In genomic region chrX:134162043-134162720, GRCm38 (mm10) we compare ENCODE assay signal across 8 mouse cellular contexts. TPM values are rescaled to one million over a fixed set of nuclear protein-coding genes. Genes with fewer than 3 reads are reported as not detected.
DNase-seq lines count a peak whose midpoint lies in the region; ATAC-seq lines count a peak whose summit lies in the region.

Gene Xkrx (minus strand): TSS chrX:134162076.

- no peak for DNase-seq in cerebellum, postnatal 4 days (ENCODE audit: low spot score in 2 of 2)
- peak; percentile 23 for DNase-seq in R1 (ENCODE audit: low read depth, low spot score)
- DNase-seq in embryonic facial prominence, embryonic 14.5 days (ENCODE audit: low spot score), result peak; percentile 28
- peak; percentile 29 for DNase-seq in limb, embryonic 10.5 days (ENCODE audit: low spot score)
- peak; percentile 28 for DNase-seq in naive thymus-derived CD4-positive, alpha-beta T cell, adult 2 months (ENCODE audit: low read depth)
- DNase-seq in urinary bladder, postnatal 4 days (ENCODE audit: low spot score in 2 of 2), result no peak
- DNase-seq in layer of hippocampus, adult 9-10 months (ENCODE audit: low spot score), result no peak

- no peak within 1 kb of the TSS for H3K9ac ChIP-seq in embryonic facial prominence, embryonic 14.5 days (ENCODE audit: low read depth, low read length)

- WGBS in embryonic facial prominence, embryonic 14.5 days, result 32% methylated on average over 16 of the region's 16 CpGs
- WGBS in limb, embryonic 10.5 days, result 25% methylated on average over 16 of the region's 16 CpGs

- ATAC-seq in cerebellum, adult (ENCODE audit: insufficient number of reproducible peaks, low FRiP score, low TSS enrichment), result peak; percentile 78
- no peak for ATAC-seq in embryonic facial prominence, embryonic 14.5 days (ENCODE audit: low read depth)

- peaks cover 10% of the 10 kb centered on the region; the same call in 1 of the 2 replicates for H3K27me3 ChIP-seq in embryonic facial prominence, embryonic 14.5 days (replicated peaks; ENCODE audit: control insufficient read depth, insufficient read depth, low read length)
- H3K27me3 ChIP-seq in limb, embryonic 10.5 days (ENCODE audit: low read depth, poor library complexity, severe bottlenecking), result peaks cover 80% of the 10 kb centered on the region

- no peaks in the 10 kb centered on the region for H3K36me3 ChIP-seq in embryonic facial prominence, embryonic 14.5 days (ENCODE audit: control insufficient read depth, insufficient read depth, low read length)
- no peaks in the 10 kb centered on the region for H3K36me3 ChIP-seq in limb, embryonic 10.5 days

- H3K4me2 ChIP-seq in embryonic facial prominence, embryonic 14.5 days (ENCODE audit: low read depth, low read length), result peak within 1 kb of the TSS; percentile 53

- H3K27ac ChIP-seq in embryonic facial prominence, embryonic 14.5 days (replicated peaks; ENCODE audit: low read depth, low read length), result no peak within 1 kb of the TSS
- no peak within 1 kb of the TSS for H3K27ac ChIP-seq in limb, embryonic 10.5 days

- no peaks in the 10 kb centered on the region for H3K4me1 ChIP-seq in embryonic facial prominence, embryonic 14.5 days (ENCODE audit: control insufficient read depth, insufficient read depth, low read length)
- H3K4me1 ChIP-seq in limb, embryonic 10.5 days, result 0 out of 2 replicates have a peak, but pooled peaks cover 8% of the 10 kb centered on the region

- H3K9me3 ChIP-seq in embryonic facial prominence, embryonic 14.5 days (ENCODE audit: control insufficient read depth, low read length), result no peaks in the 10 kb centered on the region
- no peaks in the 10 kb centered on the region for H3K9me3 ChIP-seq in limb, embryonic 10.5 days (replicated peaks)

- peak within 1 kb of the TSS; percentile 25 for H3K4me3 ChIP-seq in embryonic facial prominence, embryonic 14.5 days (ENCODE audit: low read depth, low read length)
- H3K4me3 ChIP-seq in limb, embryonic 10.5 days, result peak within 1 kb of the TSS; percentile 38

RNA-seq across cellular contexts. Expression of gene Xkrx, which starts in this region (rescaled TPM):
- polyA plus RNA-seq in embryonic facial prominence, embryonic 14.5 days (2014; fragmentation: Nextera tagmentation; extraction: Ambion mirVana), result 0.24 and 0.69 TPM in 2 replicates
- 0.13 TPM in 1 of 2 replicates, not detected in the other for polyA plus RNA-seq in limb, embryonic 10.5 days (2016; fragmentation: Nextera tagmentation; extraction: Ambion mirVana)

Comparison
In these comparisons a context has a peak if more than half of its experiments do, and no peak if none do; other contexts are left out.
1. Peak in DNase-seq, H3K4me3 ChIP-seq and H3K4me2 ChIP-seq in embryonic facial prominence, embryonic 14.5 days; RNA of the gene not detected or under 1 TPM.
2. Peak in DNase-seq and H3K4me3 ChIP-seq in limb, embryonic 10.5 days; RNA of the gene not detected or under 1 TPM.
3. DNase-seq: peak in R1 (single experiment) and naive thymus-derived CD4-positive, alpha-beta T cell, adult 2 months (single experiment); none in cerebellum, postnatal 4 days (0 of 2), urinary bladder, postnatal 4 days (0 of 2) and layer of hippocampus, adult 9-10 months (single experiment).